Mouse (Mus musculus) liver (tissue): ENCODE results near the gene Tmem54.

Experiments used
- DNase-seq: peaks from one replicate; pipeline ENCODE4 v3.0.0-alpha.2; 2020; ENCODE audit warnings: mixed read lengths

The Tmem54 gene

GRCm38 (mm10) chr4:129130755-129131303 is 25.5 kb downstream of the Tmem54 start:
- DNase-seq, result peak; percentile 52

- DNase-seq, result peak; percentile 79
Measured at GRCm38 (mm10) chr4:129134799-129135585, 29.6 kb downstream of the Tmem54 start.

- DNase-seq, result no peak
Measured at GRCm38 (mm10) chr4:129135637-129136036, 30.3 kb downstream of the Tmem54 start.

- no peak for DNase-seq
Measured at GRCm38 (mm10) chr4:129136189-129136578, 30.8 kb downstream of the Tmem54 start.

- no peak for DNase-seq
Measured at GRCm38 (mm10) chr4:129136579-129137391, 31.4 kb downstream of the Tmem54 start, which contains the start of gene Fndc5. Gene Fndc5 (plus strand): TSS chr4:129136999.

GRCm38 (mm10) chr4:129137392-129138321 is 32.3 kb downstream of the Tmem54 start:
- no peak for DNase-seq

- DNase-seq, result peak; percentile 85
Measured at GRCm38 (mm10) chr4:129139642-129140041, 34.3 kb downstream of the Tmem54 start.

GRCm38 (mm10) chr4:129140808-129141207 is 35.5 kb downstream of the Tmem54 start:
- DNase-seq, result no peak

GRCm38 (mm10) chr4:129141560-129142438 is 36.5 kb downstream of the Tmem54 start:
- DNase-seq, result peak; percentile 39

GRCm38 (mm10) chr4:129142439-129143045 is 37.2 kb downstream of the Tmem54 start:
- no peak for DNase-seq

- no peak for DNase-seq
Measured at GRCm38 (mm10) chr4:129143509-129143908, 38.2 kb downstream of the Tmem54 start.

- no peak for DNase-seq
Measured at GRCm38 (mm10) chr4:129144401-129145367, 39.3 kb downstream of the Tmem54 start.

- DNase-seq, result no peak
Measured at GRCm38 (mm10) chr4:129145411-129145810, 40.1 kb downstream of the Tmem54 start.

GRCm38 (mm10) chr4:129145943-129146342 is 40.6 kb downstream of the Tmem54 start:
- DNase-seq, result no peak

GRCm38 (mm10) chr4:129146392-129146791 is 41.0 kb downstream of the Tmem54 start:
- DNase-seq, result no peak

- DNase-seq, result no peak
Measured at GRCm38 (mm10) chr4:129147552-129148103, 42.3 kb downstream of the Tmem54 start.

- DNase-seq, result no peak
Measured at GRCm38 (mm10) chr4:129149321-129149720, 44.0 kb downstream of the Tmem54 start.

GRCm38 (mm10) chr4:129151276-129151811 is 46.0 kb downstream of the Tmem54 start:
- DNase-seq, result no peak

- no peak for DNase-seq
Measured at GRCm38 (mm10) chr4:129157541-129157940, 52.2 kb downstream of the Tmem54 start.
